Mouse (Mus musculus) lung, postnatal 10 days (tissue): ENCODE measurements at regions not wholly inside any gene's neighbourhood (a gene's known extent, or its start where the extent isn't known, plus 50 kb on each side); places are given as distances from the start of the nearest gene placed in this dataset.
"Not testable (repeated sequence)": the region's sequence is repeated elsewhere in the genome, so short reads cannot be mapped to it uniquely, and the experiment has no call there.

Experiments
- DNase-seq: peaks from one replicate; pipeline ENCODE4 v3.0.0; 2021

DNA sequence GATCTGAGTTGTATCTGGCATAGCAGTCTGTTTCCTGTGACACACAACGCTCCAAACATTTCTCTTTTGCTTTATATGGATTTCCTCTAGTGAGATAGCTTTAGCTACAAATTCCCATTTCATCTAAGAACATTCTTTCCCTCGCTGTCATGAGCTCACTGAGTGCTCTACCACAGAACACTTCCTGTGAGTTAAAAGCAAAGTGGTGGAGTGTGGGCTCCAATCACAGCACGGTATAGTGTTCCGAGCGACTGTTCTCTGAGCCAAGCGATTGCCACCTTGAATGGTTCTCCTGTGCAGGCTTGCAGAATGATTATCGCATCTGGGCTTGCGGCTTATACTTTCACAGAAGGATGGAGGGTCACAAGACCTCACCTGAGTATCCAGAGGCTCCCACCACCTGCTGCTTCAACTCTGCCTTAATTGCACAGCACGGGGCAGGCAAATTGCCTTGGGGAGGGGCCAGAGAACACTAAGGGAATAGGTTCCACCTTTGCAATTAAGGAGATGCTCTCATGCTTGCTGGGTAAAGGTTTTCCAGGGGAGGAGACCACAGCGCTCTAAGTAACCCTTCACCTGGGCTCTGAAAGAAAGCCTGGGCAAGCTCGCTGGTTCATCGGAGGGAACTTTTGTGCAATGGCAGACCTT is 477.7 kb downstream of the Zfp704 start:
- no peak for DNase-seq

GRCm38 (mm10) chr3:9131366-9131765 is 478.5 kb downstream of the Zfp704 start:
- DNase-seq = no peak

- no peak for DNase-seq
Observed at GRCm38 (mm10) chr3:9128407-9128806, 481.5 kb downstream of the Zfp704 start.

DNA sequence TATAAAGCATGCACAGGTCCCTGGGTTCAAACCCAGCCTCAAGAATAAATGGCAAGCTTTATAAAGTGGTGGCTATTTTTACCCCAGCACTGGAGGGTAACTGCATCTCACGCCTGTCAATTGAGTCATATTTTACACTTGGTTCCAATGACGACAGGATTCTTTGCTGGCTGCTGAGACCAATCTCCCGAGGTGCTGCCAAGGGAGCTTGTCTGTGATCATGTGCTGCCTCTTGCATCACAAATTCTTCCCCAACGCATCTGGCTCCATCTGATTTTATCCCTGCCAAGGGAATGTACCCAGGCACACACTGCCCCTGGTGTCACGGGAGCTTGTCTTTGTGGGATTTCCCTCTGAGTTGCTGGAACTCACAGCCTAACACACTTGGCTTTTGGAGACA is 486.8 kb downstream of the Zfp704 start:
- peak; percentile 69 for DNase-seq

GRCm38 (mm10) chr3:9117913-9118312 is 492.0 kb downstream of the Zfp704 start:
- no peak for DNase-seq

GRCm38 (mm10) chr3:9113410-9113809 is 496.5 kb downstream of the Zfp704 start:
- no peak for DNase-seq

DNA sequence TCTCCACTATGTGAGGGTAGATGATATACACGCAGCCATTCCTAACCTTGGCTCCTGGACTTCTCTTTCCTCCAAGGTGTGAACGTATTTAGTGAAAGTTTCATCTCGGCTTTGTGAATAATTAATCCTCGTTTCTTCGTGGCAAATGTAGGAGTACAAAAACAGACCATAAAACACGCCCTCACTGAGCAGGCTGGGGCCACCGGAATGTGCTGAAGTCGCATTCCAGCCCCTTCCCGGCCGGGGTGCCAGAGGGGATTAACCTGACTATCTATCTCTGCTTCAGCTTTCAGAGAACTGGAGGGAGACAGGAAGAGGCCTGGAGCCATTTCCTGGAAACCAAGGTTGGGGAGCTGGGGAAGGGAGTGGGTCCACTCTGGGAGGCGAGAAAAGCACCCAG is 499.1 kb downstream of the Zfp704 start:
- no peak for DNase-seq

DNA sequence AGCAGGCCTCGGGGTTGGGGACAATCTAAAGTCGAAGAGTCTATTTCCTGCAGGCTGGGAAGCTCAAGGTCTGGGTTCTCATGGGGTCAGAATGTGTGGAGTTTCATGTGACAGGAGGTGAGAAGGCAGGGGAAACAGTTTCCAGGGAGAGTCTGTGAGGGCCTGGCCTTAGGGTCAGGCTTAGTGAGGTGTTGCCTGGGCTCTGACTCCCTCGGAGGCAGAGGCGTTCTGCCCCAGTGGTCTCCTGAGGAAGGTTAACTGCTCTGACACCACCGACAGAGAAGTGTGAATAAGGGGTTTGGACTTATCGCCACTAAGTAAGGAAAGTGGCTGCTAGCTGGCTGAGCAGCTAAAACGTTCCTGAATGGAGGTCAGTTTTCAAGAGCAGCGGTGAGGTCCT is 499.9 kb downstream of the Zfp704 start:
- DNase-seq = no peak

GRCm38 (mm10) chr3:9109485-9109884 is 500.4 kb downstream of the Zfp704 start:
- DNase-seq = no peak

DNA sequence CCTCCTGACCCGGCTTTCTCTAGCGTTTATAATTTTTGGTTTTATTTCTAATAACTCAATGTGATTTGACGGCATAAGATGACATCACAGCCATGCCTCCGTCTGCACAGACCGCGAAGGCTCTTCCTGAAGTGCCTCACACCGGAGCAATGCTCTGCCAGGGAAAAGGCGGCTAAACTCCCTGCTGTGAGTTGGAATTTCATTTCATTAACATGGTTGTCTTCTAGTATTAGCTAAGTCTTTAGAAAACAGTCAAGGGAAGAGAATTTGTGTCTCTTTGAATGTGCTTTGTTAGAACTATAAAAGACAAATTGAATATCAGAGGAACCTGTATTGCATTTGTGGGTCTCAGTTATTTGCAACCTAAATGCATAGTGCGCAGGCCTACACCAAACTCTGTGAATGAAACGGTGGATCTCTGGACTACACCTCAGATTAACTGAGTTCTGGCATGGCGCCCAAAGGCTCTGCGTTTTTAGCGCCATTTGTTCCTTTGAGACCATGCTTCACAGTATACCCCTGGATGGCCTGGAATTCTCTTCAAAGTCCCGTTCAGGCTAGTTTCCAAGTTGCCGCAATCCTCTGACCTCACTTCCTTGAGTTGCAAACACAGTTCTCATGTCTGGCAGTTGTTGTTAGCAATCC is 502.0 kb downstream of the Zfp704 start:
- peak; percentile 22 for DNase-seq

DNA sequence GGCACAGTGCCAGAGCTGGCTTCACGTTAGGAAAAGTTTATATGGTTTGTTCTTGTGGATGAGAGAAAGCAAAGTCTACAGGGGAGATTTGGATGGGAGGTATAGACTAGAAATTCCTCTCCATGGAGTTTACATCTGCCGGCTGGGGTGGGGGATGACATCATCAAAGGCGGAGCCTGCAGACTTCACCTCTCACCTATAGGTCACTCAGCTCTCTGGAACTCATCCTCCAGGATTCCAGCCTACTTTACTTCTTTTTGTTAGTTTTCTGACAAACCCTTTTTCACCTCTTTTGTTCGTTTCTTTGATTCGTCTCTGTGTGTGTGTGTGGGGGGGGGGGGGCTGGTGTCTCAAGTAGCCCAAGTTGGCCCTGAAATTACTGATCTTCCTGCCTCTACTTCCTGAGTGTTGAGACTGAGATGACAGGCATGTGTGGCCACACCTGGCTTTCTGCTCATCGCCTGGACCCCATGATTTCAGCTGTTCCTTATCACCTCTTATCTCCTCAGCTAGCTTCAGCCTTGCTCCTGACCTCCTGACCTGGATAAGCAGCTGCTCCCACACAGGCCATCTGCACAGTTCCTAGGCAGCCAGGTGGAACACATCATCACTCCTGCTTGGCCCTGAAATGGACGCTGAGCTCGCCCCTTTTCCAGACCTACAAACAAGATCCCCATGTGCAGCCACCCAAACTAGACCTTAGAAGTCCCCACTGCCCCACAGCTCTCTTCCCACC is 504.5 kb downstream of the Zfp704 start:
- no peak for DNase-seq

- DNase-seq = no peak
Observed at GRCm38 (mm10) chr3:9103456-9103855, 506.4 kb downstream of the Zfp704 start.

- DNase-seq = no peak
Observed at GRCm38 (mm10) chr3:9101240-9101639, 508.6 kb downstream of the Zfp704 start.

- no peak for DNase-seq
Observed at GRCm38 (mm10) chr3:9100761-9101160, 509.1 kb downstream of the Zfp704 start.

- DNase-seq = no peak
Observed at GRCm38 (mm10) chr3:9098441-9098840, 511.4 kb downstream of the Zfp704 start.

DNA sequence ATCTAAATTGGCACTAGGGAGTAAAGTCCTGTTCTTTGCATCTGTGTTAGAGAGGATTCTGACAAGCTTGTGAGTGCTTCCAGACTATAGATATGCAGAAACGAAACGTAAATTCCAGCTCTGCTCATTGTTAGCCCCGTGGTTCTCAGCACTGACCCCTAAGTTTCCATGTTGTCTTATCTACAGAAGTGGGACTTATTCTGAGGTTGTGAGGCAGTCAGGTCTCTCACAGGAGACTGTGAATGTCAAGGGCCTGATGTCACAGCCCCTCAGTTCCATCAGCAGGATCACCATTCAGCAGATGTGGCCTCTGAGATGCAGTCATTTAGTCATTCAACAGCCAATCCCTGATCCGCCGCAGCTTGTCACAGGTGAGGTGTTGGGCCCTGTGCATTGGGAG is 525.8 kb downstream of the Zfp704 start:
- DNase-seq = no peak

GRCm38 (mm10) chr3:9082061-9082460 is 527.8 kb downstream of the Zfp704 start:
- DNase-seq = no peak

- no peak for DNase-seq
Observed at GRCm38 (mm10) chr3:9078201-9078600, 531.7 kb downstream of the Zfp704 start.

- peak; percentile 69 for DNase-seq
Observed at GRCm38 (mm10) chr3:9076696-9077095, 533.2 kb downstream of the Zfp704 start.

- not testable (repeated sequence) for DNase-seq
Observed at GRCm38 (mm10) chr3:9072471-9072870, 537.4 kb downstream of the Zfp704 start.

- DNase-seq = peak; percentile 86
Observed at GRCm38 (mm10) chr3:9067048-9067447, 542.8 kb downstream of the Zfp704 start.

GRCm38 (mm10) chr3:9066374-9066773 is 543.5 kb downstream of the Zfp704 start:
- no peak for DNase-seq

DNA sequence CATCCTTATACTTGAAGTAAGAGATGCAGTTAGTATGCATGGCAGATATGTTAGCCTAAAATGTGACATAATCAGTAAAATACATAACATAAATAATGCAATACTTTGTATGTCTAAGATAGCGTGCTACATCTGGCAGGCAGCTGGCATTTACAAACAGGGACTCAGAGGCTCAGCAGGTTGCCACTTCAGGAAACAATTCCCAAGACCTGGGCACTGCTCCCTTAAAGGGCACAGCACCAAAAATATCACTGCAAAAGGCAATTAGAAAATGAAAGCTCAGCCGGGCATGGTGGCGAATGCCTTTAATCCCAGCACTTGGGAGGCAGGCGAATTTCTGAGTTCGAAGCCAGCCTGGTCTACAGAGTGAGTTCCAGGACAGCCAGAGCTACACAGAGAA is 544.0 kb downstream of the Zfp704 start:
- DNase-seq = no peak
